Mouse (Mus musculus) testis, postnatal 10 days (tissue): ENCODE results near the gene Bbs9.
"Not testable (repeated sequence)": the region's sequence is repeated elsewhere in the genome, so short reads cannot be mapped to it uniquely, and the experiment has no call there.

Experiments
- DNase-seq: peaks from one replicate; pipeline ENCODE4 v3.0.0; 2021; ENCODE audit warnings: low spot score

Gene Bbs9

DNA sequence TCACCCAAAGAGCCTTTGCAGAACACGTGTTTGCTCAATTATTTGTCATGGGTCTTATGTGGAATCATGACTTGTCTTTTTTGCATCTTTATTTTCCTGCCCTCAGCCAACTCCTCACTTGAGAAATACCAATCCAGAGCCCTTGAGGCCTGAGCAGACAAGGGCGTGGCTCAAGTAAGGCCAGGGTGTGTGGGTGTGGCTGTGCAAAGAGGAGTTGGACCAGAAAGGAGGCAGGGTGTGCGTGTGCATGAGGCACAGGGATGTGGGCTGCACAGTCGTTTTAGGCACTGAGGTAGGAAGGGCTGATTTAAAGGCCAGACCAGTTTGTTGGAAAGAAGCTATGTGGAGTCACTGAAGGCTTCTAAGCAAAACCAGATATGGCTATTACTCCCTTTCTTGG is 373.7 kb downstream of the Bbs9 start:
- DNase-seq = no peak

GRCm38 (mm10) chr9:22869147-22869546 is 393.6 kb downstream of the Bbs9 start:
- not testable (repeated sequence) for DNase-seq

DNA sequence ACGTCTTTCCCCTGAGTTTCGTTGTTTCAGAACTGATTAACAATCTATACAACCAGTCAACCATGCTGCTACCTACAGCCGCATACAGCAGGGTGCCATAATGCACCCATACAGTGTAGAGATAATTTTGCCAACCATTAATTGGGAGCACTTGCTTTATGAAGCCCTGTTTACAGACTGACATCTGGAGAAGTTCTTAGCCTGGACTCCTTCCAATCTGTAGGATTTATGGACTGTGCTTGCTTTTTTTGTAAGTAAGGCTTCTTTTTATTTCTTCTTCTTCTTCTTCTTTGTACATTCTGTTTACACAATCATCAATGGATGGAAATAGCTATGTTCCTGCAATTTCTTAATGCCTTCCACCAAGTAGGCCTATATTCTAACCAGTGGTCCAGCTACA is 395.1 kb downstream of the Bbs9 start:
- DNase-seq = no peak

- DNase-seq = no peak
These were observed 399.7 kb downstream of the Bbs9 start for GRCm38 (mm10) chr9:22875231-22875630.

DNA sequence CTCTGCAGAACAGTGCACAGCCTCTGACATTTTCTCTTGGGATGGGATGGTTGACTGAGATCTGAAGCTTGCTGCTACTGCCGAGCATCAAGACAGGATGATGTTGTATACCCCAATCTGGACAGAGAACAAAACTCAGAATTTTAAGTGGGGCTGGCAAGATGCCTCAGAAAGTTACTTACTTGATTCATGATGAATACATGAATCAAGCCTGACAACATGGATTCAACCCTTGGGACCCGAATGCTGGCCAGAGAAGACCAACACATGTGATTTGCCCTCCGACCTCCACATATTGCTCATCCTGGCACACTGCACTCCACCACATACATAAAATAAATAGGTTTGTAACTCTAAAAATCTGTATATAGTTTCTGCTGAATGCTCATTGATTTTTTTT is 403.8 kb downstream of the Bbs9 start:
- DNase-seq = no peak

DNA sequence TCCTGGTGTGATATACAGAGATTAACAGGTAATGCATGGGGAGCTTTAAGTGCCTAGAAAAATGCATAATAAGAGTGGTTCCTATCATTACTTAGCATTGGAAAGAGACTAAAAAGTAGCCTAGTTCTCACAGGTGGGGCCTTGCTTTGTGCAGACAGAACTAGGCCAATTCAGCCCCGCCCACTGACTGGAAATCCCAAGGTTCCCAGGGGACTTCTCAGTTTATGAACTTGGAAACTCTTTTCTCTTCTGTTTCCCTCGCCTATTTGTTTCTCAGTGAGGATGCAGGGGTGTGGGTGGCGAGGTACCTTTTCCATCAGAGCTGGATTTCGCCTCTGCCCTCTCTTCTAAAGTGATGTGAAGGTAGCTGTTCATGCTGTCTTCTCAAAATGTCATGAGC is 410.8 kb downstream of the Bbs9 start:
- DNase-seq = no peak

DNA sequence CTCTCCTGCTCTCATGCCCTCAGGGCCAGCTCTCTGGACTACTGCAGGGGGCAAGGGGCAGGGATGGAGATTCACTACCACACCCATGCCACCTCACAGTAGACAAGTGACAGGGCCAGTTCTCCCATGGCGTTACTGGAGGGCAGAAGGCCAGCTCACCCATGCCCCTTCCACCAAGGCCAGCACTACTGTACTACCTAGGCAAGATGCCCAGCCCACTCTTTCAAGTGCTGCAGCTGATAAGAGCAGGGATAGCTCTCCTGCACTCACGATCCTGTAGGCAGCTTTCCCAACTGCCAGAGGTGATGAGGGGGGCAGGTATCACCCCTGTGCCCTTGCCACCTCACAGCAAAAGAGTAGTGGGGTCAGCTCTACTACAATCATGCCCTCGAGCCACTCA is 429.9 kb downstream of the Bbs9 start:
- DNase-seq = no peak

DNA sequence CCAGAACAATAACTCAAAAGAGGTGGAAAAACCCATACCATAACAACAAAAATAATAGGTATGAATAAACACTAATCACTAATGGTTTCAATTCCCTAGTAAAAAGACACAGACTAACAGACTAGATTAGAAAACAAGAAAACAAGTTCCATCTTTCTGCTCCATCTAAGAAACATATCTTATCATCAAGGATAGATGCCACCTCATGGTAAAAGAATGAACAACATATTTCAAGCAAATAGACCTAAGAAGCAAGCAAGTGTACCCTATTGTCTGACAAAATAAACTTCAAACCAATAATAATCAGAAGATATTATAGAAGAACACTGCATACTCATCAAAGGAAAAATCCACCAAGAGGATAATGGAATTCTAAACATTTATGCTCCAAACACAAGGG is 441.3 kb downstream of the Bbs9 start:
- DNase-seq = no peak

DNA sequence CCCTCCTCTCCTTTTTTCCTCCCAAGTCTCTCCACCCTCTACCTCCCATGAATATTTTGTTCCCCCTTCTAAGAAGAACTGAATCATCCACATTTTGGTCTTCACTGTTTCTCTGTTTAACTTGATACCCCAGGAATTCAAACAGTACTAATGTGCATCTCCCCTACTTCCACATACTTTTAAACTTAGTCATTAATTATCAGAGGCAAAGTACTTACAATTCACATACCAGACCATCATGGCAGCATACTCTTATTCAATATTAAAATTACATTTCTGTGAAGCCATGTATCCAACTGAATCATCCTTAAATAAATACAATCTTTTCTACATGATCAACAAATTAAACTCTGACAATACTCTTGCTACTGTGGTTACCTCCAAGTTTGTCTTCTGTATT is 460.1 kb downstream of the Bbs9 start:
- no peak for DNase-seq
